Mouse (Mus musculus) MEL (cell line): Measurements from ENCODE around the gene Micall1. TPM values are rescaled to one million over a fixed set of nuclear protein-coding genes. Genes with fewer than 3 reads are reported as not detected.
A peak's percentile ranks its signal among the peaks of the same experiment; 100 is the strongest.

Experiments used
- DNase-seq: peaks from one replicate; pipeline ENCODE4 v3.0.0; 2011; ENCODE audit warnings: low read depth, low spot score
- H3K27ac ChIP-seq: 2 replicates; pipeline ENCODE4 v1.5.1; 2012; ENCODE audit warnings: low read depth, mild to moderate bottlenecking, control low read depth, low read length, moderate library complexity; ENCODE audit not compliant: control insufficient read depth
- H3K27me3 ChIP-seq, 2 experiments: fragments of 150-350 bp in 1 of 2; sonication (generic) in 1 of 2; 2 replicates each; pipeline ENCODE4 v1.6.1; 2012; ENCODE audit warnings: low read length in 2 of 2, mild to moderate bottlenecking in 2 of 2, improper control_type of control experiment in 1 of 2, moderate library complexity in 1 of 2; ENCODE audit not compliant: insufficient read depth in 2 of 2, control insufficient read depth in 1 of 2
- H3K36me3 ChIP-seq, 2 experiments: 2 replicates each; pipeline ENCODE4 v1.6.1; 2012 to 2014; ENCODE audit warnings: low read length in 2 of 2, improper control_type of control experiment in 1 of 2, inconsistent platforms in 1 of 2, mild to moderate bottlenecking in 1 of 2; ENCODE audit not compliant: insufficient read depth in 2 of 2, control insufficient read depth in 1 of 2
- H3K4me1 ChIP-seq, 2 experiments: fragments of 150-350 bp in 1 of 2; sonication (generic) in 1 of 2; 2 replicates each; pipeline ENCODE4 v1.6.1; 2012; ENCODE audit warnings: low read length in 2 of 2, improper control_type of control experiment in 1 of 2, mild to moderate bottlenecking in 1 of 2; ENCODE audit not compliant: insufficient read depth in 2 of 2, control insufficient read depth in 1 of 2
- H3K4me3 ChIP-seq, 2 experiments: fragments of 150-350 bp in 1 of 2; sonication (generic) in 1 of 2; 2 replicates each; pipeline ENCODE4 v1.5.1; 2012; ENCODE audit warnings: low read depth in 2 of 2, low read length in 2 of 2, mild to moderate bottlenecking in 2 of 2, moderate library complexity in 2 of 2, control low read depth in 1 of 2, improper control_type of control experiment in 1 of 2; ENCODE audit not compliant: control insufficient read depth in 1 of 2, insufficient read depth in 1 of 2
- H3K79me2 ChIP-seq: 2 replicates; pipeline ENCODE4 v1.6.1; 2012; ENCODE audit warnings: mild to moderate bottlenecking, low read length, moderate library complexity; ENCODE audit not compliant: control insufficient read depth, poor library complexity, insufficient read depth
- H3K9ac ChIP-seq: 2 replicates; pipeline ENCODE4 v1.6.1; 2012; ENCODE audit warnings: low read depth, mild to moderate bottlenecking, control low read depth, low read length, moderate library complexity; ENCODE audit not compliant: control insufficient read depth, poor library complexity, severe bottlenecking
- H3K9me3 ChIP-seq: fragments of 150-350 bp; sonication (generic); replicated peaks from 2 replicates; pipeline ENCODE4 v1.6.1; 2012; ENCODE audit warnings: mild to moderate bottlenecking, low read length, improper control_type of control experiment, moderate library complexity; ENCODE audit not compliant: insufficient read depth
- CTCF ChIP-seq, 3 experiments: IDR thresholded peaks in 2 of 3; conservative IDR thresholded peaks in 1 of 3; 2 replicates each; pipeline ENCODE4 v1.5.1; 2011 to 2012; ENCODE audit warnings: low read length in 3 of 3, low read depth in 2 of 3, mild to moderate bottlenecking in 2 of 3, improper control_type of control experiment in 1 of 3, inconsistent platforms in 1 of 3, mixed read lengths in 1 of 3, moderate library complexity in 1 of 3; ENCODE audit not compliant: control insufficient read depth in 1 of 3, insufficient read depth in 1 of 3, poor library complexity in 1 of 3, severe bottlenecking in 1 of 3
- E2F4 ChIP-seq: IDR thresholded peaks from 2 replicates; pipeline ENCODE4 v1.6.1; 2011; ENCODE audit warnings: low read depth, low read length, improper control_type of control experiment, borderline replicate concordance
- ELF1 ChIP-seq: IDR thresholded peaks from 2 replicates; pipeline ENCODE4 v1.6.1; 2014; ENCODE audit warnings: low read depth, mild to moderate bottlenecking, inconsistent platforms, low read length, improper control_type of control experiment, moderate library complexity
- MEF2A ChIP-seq: IDR thresholded peaks from 2 replicates; pipeline ENCODE4 v1.6.1; 2014; ENCODE audit warnings: low read depth, mild to moderate bottlenecking, inconsistent platforms, low read length, improper control_type of control experiment; ENCODE audit not compliant: poor library complexity, insufficient replicate concordance, severe bottlenecking; ENCODE audit errors: extremely low read depth
- MXI1 ChIP-seq: IDR thresholded peaks from 2 replicates; pipeline ENCODE4 v1.6.1; 2011; ENCODE audit warnings: mild to moderate bottlenecking, low read depth, low read length, improper control_type of control experiment
- MYB ChIP-seq: IDR thresholded peaks from 2 replicates; pipeline ENCODE4 v1.6.1; 2011; ENCODE audit warnings: mild to moderate bottlenecking, low read depth, low read length, improper control_type of control experiment
- MYC ChIP-seq: IDR thresholded peaks from 2 replicates; pipeline ENCODE4 v1.6.1; 2011; ENCODE audit warnings: low read depth, mild to moderate bottlenecking, low read length, improper control_type of control experiment, moderate library complexity
- NELFE ChIP-seq: IDR thresholded peaks from 2 replicates; pipeline ENCODE4 v1.6.1; 2011; ENCODE audit warnings: low read depth, low read length, improper control_type of control experiment
- POLR2A ChIP-seq, 2 experiments: IDR thresholded peaks; 2 replicates each; pipeline ENCODE4 v1.6.1; 2011 to 2012; ENCODE audit warnings: low read length in 2 of 2, mild to moderate bottlenecking in 2 of 2, control low read depth in 1 of 2, improper control_type of control experiment in 1 of 2, low read depth in 1 of 2, moderate library complexity in 1 of 2; ENCODE audit not compliant: control insufficient read depth in 1 of 2, insufficient read depth in 1 of 2, poor library complexity in 1 of 2
- SIN3A ChIP-seq: IDR thresholded peaks from 2 replicates; pipeline ENCODE4 v1.6.1; 2012; ENCODE audit warnings: low read length, improper control_type of control experiment, inconsistent platforms
- SMC3 ChIP-seq: IDR thresholded peaks from 2 replicates; pipeline ENCODE4 v1.6.1; 2011; ENCODE audit warnings: low read depth, low read length, improper control_type of control experiment
- TCF12 ChIP-seq: IDR thresholded peaks from 2 replicates; pipeline ENCODE4 v1.6.1; 2014; ENCODE audit warnings: low read depth, mild to moderate bottlenecking, inconsistent platforms, low read length, improper control_type of control experiment, moderate library complexity
- UBTF ChIP-seq: IDR thresholded peaks from 2 replicates; pipeline ENCODE4 v1.6.1; 2012; ENCODE audit warnings: low read depth, mild to moderate bottlenecking, inconsistent platforms, low read length, improper control_type of control experiment, moderate library complexity, borderline replicate concordance; ENCODE audit not compliant: insufficient read depth
- ZKSCAN1 ChIP-seq: IDR thresholded peaks from 2 replicates; pipeline ENCODE4 v1.6.1; 2012; ENCODE audit warnings: low read depth, mild to moderate bottlenecking, inconsistent platforms, low read length, improper control_type of control experiment, moderate library complexity
- ZNF384 ChIP-seq: IDR thresholded peaks from 2 replicates; pipeline ENCODE4 v1.6.1; 2012; ENCODE audit warnings: low read depth, mild to moderate bottlenecking, inconsistent platforms, low read length, improper control_type of control experiment
- polyA plus RNA-seq, 2 experiments: library from polyadenylated mRNA; stranded (reverse) in 1 of 2; unstranded in 1 of 2; fragments of >175 nt in 1 of 2; fragments of >200 nt in 1 of 2; gene quantifications; 2 replicates each; pipeline versions ENCODE4 v1.2.1 to v1.2.4; 2012; ENCODE audit warnings: low replicate concordance in 2 of 2, low read depth in 1 of 2; ENCODE audit not compliant: insufficient read length in 2 of 2, insufficient read depth in 1 of 2, missing spikeins in 1 of 2
- total RNA-seq: library from RNA; depleted of rRNA; stranded (reverse); fragments of 300-350 nt; gene quantifications from 2 replicates; pipeline ENCODE4 v1.2.3, GENCODE M21; 2012

Micall1 gene
- total and polyA plus RNA-seq, 3 experiments: 4.8 to 13.5 TPM; not detected in 1

DNA sequence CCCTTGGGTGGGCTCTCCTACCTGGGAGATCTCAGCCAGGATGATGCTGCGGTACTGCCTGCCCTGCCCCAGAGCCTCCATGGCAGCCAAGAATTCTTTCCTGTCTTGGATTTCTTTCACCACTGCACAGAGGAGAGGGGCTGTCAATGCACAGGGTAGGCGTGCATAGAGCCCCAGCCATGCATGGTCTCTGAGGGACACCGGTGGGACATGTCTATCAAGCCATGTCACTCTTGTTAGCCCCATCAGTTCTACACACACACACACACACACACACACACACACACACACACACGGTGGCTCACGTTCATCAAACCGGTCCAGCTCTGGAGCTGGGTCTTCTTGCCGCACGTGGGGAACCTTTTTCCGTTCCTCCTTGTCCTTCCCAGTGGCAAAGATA lies 26.6 kb downstream of the Micall1 start:
- H3K27ac ChIP-seq: no peak overlapping the region
- no peak for TF ChIP-seq MXI1
- no peaks in the 10 kb centered on the region for H3K4me1 ChIP-seq
- no peaks in the 10 kb centered on the region for H3K27me3 ChIP-seq
- no peaks in the 10 kb centered on the region for H3K79me2 ChIP-seq
- H3K36me3 ChIP-seq: no peaks in the 10 kb centered on the region
- no peak for DNase-seq
- no peak overlapping the region for H3K9ac ChIP-seq
- H3K9me3 ChIP-seq: no peaks in the 10 kb centered on the region
- no peak overlapping the region for H3K4me3 ChIP-seq

DNA sequence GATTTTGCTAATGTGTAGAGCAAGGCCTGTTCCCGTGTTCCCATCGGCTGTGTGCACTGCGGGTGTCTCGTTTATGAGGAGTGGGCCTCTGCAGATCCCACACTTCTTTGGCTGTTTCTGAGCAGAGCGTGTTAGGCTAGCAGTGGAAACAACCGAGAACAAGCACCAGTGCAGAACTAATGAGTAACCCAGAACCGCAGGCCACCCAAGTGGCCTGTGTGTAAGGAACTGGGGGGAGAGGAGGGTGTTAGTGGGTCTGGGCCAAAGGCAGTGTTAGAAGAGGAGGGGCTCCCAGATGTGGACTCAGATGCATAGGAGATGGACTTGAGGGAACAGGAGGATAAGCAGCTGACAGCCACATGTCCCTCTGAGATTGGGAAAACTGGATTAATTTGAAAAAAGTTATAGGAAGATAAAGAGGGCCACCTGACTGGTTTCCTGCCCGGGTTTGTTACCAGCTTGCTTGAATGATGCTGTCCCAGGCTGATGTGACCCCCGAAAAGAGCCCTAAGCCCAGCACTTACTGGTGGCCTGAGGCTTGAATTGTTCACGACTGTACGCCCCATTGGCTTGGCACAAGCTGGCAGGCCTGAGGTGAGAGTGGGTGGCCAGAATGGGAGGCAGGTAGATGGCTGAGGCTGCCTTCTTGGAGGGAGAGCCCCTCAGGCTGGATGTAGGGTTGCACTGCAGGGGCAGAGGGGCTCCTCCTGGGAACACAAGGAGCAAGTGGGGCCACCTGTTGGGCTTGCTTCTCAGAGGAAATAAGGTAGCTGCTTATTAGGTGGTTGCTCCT lies 27.3 kb downstream of the Micall1 start:
- no peak for TF ChIP-seq MYC
- TF ChIP-seq MYB: no peak
- TF ChIP-seq TCF12: no peak
- no peak for TF ChIP-seq UBTF
- TF ChIP-seq ELF1: no peak
- no peak for TF ChIP-seq MEF2A
- Histone ChIP-seq H3K4me3 (no peak overlapping the region), H3K9me3 (no peaks in the 10 kb centered on the region), H3K79me2 (no peaks in the 10 kb centered on the region), H3K27me3 (no peaks in the 10 kb centered on the region), H3K9ac (no peak overlapping the region), H3K4me1 (no peaks in the 10 kb centered on the region), H3K27ac (no peak overlapping the region), H3K36me3 (no peaks in the 10 kb centered on the region)
- DNase-seq: no peak

- H3K27ac ChIP-seq: no peak overlapping the region
- peaks cover 3 to 9% of the 10 kb centered on the region in 2 experiments; a peak in 2 of 4 replicates for H3K4me1 ChIP-seq
- TF ChIP-seq MYC: peak; percentile 85
- peak; percentile 45; the same call in 1 of the 2 replicates for TF ChIP-seq SIN3A
- TF ChIP-seq CTCF (IDR thresholded peaks at IDR 0.05 in 2 of 3, conservative IDR thresholded peaks at IDR 0.05 in 1 of 3; ENCODE audit: control insufficient read depth in 1 of 3, insufficient read depth in 1 of 3, low read depth in 2 of 3, low read length in 3 of 3, poor library complexity in 1 of 3, severe bottlenecking in 1 of 3): peak; percentile 30 to 44 (median 41); a peak in 5 of 6 replicates
- TF ChIP-seq NELFE: no peak
- no peak for TF ChIP-seq MYB
- 0 out of 2 replicates have a peak, but pooled peaks have one; percentile 14 for TF ChIP-seq SMC3
- no peak for TF ChIP-seq POLR2A (IDR thresholded peaks at IDR 0.05; ENCODE audit: control insufficient read depth in 1 of 2, insufficient read depth in 1 of 2, low read depth in 1 of 2, low read length in 2 of 2, poor library complexity in 1 of 2)
- no peak for TF ChIP-seq MEF2A
- peak; percentile 62 for TF ChIP-seq ZNF384
- no peak for TF ChIP-seq ZKSCAN1
- TF ChIP-seq E2F4: no peak
- no peaks in the 10 kb centered on the region for H3K9me3 ChIP-seq
- H3K9ac ChIP-seq: no peak overlapping the region
- DNase-seq: peak; percentile 31
- H3K4me3 ChIP-seq: no peak overlapping the region
- no peaks in the 10 kb centered on the region for H3K27me3 ChIP-seq
- H3K79me2 ChIP-seq: peaks cover 23% of the 10 kb centered on the region
- H3K36me3 ChIP-seq: peaks cover 3 to 6% of the 10 kb centered on the region in 2 experiments; a peak in 3 of 4 replicates
Observed at GRCm38 (mm10) chr15:79139640-79140039, 30.9 kb downstream of the Micall1 start.
